Mouse (Mus musculus) ovary, postnatal 10 days (tissue): Measurements from ENCODE around the gene Rap1b.
"Not testable (repeated sequence)": the region's sequence is repeated elsewhere in the genome, so short reads cannot be mapped to it uniquely, and the experiment has no call there.

Experiments
- DNase-seq: peaks from one replicate; pipeline ENCODE4 v3.0.0; 2022; ENCODE audit warnings: low spot score

Rap1b gene

DNA sequence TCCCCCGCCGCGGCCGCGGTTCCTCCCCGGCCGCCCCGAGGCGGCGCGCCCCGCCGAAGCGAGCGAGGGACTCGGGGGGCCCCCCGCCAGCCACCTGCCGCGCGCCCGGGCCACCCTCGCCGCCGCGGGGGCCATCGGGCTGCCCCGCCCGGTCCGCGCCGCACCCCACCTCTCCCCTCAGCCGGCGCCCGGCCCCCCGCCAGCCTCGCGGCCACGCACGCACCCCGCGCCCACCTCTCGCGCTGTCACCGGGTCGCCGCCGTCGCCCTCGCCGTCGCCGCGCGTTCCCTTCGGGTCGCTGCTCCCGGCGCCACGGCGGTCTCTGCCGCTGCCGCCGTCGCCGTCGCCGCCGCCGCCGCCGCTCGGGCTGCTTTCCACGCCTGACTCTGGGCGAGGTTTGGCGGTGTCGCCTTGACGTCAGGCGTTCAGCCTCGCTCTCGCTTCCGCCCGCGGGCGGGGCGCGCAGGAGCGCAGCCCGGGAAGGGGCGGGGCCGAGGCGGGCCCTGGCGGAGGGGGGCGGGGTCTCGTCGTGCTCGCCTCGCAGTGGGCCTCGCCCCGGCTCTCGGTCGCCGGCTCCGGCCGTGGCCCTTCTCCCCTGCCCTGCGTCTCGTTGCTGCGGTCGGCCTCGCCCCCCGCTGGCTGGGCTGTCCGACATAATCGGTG, at the start of gene Rap1b:
Gene Rap1b, minus strand, starts transcription at position 439 of the 663 bp plus-strand sequence.
- peak; percentile 90 for DNase-seq

DNA sequence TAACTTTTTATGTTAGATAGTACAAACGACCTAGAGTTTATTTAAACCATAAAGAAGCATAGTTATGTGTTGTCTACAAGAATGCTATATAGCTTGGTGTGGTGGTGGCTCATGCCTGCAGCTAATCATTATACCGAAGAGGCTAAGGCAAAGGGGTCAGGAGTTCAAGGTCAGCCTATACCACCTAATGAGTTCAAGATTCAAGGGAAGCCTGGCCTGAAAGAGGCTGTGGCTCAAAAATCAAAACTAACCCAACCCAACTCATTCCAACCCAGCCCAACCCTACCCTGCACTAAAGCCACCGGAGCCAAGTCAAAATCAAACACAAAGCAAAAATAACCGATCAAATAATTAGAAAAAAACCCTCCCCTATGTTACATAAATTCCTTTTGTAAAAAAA, 49.4 kb upstream of the Rap1b start:
- DNase-seq: no peak

DNA sequence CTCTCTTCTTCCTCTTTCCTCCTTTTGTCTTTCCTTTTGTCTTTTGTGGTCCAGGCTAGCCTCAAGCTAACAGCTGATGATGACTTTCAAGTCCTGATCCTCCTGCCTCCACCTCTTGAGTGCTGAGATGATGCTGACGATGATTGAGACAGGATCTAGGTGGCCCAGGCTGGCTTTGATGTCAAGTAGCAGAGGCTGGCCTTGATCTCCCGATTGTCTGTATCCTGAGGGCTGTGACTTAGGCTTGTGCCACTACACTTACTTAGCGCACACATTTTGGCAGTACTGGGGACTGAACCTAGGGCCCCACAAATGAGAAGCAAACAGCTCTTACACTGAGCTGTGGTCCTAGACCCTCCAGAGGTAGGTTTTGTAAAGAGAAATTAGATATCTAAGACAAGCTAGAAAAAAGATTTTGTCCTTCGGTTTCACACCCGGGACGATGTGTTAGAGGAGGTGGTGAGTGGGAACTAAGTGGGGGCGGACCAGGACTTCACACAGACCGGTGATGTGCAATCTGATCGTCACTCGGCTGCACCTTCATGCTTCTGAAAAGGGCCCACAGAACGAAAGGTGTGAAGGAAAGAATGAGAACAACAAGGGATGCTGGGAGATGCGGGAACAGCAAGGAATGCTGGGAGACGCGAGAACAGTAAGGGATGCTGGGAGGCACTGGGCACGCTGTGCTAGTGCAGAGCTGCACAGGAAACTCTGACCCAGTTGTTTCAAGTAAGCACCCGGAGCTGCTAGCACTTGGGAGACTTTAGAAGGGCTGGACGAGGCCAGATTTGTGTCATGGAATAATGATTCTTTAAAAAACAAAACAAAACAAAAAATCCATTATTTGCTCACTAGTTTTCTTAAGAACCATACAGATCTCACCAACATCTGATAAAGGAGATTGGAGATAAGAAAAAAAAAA, 48.5 kb upstream of the Rap1b start:
- no peak for DNase-seq

DNA sequence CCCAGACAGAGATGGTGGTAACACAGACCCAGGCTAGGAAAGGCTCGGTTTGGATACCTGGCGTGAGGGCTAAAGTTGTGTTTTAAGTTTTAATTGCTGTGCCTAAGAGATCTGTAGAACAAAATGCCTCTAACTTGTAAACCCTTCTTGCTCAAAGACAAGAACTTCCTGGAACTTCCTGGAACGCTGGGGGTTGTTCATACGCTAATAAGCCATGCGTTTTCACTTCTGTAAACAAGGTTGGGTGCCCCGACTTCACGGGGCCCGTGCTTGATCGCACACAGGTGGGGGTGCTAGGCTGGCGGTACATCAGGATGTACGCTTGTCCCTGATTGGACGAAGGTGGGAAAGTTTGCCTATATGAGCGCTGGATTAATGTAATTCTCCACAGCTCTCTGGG, 47.3 kb upstream of the Rap1b start:
- DNase-seq: not testable (repeated sequence)

DNA sequence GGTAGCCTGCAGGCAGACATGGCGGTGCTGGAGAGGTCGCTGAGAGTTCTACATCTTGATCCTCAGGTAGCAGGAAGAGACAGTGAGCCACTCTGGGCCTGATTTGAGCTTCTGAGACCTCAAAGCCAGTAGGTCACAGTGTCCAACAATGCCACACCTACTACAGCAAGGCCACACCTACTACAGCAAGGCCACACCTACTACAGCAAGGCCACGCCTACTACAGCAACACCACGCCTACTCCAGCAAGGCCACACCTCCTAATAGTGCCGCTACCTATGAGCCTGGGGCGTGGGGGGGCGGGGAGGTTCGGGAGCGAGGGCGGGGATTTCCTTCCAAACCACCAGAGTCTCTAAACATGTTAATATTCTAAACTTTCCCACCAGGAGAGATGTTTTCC, 45.5 kb upstream of the Rap1b start:
- no peak for DNase-seq

DNA sequence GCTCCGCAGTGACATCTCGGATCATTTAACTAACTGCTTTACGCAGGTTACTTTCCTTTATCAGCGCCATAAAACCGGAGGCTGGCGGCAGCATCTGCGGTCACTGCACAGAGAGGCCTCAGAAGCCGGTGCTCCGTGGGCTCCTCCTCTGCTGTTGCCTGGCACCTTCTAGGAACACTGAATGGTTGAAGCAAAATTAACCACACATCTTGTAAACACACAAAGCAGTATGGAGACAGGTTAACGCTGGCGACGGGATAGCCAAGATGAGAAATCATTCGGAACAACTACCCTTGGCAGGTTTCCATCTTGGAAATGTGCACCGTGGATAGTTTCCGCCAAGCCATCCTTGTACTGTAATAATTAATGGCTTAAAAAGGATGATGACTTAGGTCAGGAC, 43.0 kb upstream of the Rap1b start:
- DNase-seq: no peak

DNA sequence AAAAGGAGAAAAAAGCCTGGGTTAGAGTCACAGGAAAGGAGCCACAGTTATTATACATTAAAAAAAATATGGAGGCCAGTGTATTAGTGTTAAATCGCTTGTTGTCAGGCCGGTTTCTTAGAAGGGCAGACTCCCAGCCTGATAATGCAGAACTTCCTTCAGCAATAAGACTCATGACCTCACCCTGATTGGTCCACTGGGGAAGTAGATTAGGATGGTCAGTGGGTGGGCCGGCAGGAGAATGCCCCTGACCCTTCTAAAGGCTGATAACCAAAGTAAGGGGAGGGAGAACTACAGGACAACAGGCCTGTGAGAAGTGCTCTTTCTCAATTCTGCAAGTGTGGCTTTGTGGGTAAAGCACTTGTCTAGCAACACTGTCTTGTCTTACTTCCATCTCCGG, 39.5 kb upstream of the Rap1b start:
- no peak for DNase-seq

DNA sequence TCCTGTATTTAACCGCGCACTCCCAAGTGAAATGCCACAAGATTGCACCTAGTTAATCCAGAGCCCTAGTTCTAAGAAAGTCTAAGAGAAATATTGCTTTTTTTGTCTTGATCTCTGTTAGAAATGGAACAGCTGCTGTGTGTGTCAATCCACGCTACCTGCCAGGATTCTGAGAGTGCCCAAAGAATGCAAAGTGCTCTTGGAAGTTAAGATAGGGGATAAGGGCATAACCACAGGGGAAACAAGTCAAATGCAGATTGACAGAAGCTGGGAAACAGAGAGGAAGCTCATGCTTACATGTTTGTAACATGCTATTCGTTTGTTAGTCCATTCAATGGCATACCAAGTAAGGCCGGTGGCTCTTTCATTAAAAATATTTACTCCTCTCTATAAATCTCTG, 38.9 kb upstream of the Rap1b start:
- no peak for DNase-seq

DNA sequence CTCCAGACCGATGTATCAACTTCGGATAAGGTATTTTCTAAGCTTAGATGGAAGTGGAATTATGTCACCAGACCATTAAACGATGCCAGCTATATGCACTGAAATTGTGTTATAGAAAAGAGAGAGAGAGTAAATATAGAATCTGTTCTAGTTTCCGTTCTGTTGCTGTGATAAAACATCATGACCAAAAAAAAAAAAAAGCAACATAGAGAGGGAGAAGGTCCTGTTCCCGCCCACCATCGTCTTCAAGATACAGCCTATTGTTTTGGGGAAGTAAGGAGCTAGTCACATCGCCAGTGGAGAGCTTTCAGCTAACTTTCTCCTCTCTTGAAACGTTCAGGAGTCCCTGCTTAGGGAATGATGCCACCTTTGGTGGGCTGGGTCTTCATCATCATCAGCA, 37.6 kb upstream of the Rap1b start:
- DNase-seq: no peak

DNA sequence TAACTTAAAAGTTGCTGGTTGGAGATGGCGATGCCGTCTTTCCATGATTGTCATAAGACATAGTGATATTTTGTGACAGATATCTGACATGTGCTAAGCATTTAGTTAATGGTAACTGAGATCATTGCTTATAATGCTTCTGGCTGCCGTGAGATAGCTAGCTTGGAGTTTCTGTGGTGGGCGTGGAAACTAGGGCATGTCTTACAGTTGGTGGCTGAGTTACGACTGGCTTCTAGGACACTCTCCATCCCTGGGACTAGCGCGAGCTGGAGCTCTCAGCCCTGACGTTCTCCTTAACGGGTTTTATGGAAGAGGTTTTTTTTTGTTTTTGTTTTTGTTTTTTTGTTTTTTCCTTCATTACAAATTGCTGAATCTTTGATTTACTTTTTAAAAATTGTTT, 32.8 kb upstream of the Rap1b start:
- no peak for DNase-seq

DNA sequence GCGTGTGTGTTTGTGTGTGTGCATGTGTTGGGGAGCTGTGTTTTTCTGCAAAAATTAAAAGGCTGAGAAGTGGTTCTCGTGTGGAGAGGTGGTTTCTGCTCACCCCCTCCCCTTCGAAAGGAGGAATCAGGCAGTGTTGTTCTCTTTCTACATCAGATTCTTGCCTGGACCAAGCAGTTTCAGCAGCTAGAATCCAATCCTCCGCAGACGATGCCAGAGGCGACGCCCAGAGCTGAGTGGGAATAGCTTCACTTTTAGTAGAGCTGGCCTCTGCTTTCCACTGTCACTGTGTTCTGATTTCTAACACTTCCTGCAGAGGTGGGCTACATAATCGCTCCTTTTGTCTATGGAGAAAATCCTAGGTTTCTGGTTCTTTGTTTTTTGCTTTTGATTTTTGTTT, 31.0 kb upstream of the Rap1b start:
- no peak for DNase-seq

DNA sequence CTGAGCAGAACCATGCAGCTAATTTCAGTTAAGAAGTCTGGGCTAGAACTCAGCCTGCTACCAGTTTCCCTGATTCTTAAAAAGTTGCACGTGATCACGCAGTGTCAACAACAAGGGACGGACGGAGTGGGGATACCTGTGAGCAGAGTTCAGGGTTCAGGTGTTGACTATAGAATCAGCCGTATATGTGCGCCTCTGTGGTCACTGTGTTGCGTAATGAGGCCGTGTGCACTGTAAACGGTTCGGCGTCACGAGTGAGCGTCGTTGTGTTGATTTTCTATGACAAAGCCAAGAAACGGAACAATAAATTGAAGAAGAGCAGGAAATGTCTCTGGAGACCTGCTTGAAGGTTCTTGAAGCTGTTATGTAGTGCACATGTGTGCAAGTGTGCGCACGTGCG, 30.6 kb upstream of the Rap1b start:
- DNase-seq: no peak

DNA sequence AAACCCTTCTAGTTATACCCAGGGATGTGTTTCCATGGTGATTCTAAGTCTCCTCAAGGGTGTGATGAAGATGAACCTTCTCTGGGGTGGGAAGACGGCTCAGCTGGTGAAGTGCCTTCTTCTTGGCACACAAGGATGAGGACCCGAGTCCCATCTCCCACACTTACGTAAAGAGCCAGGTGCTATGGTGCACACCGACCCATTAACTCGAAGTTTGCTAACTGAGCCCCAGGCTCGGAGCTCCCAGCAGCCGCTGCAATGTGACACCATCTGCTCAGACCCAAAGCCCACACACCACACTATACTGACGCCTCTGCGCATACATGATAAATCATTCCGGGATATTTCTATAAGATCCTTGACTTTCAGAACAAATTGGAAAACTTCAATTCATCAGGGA, 29.1 kb upstream of the Rap1b start:
- DNase-seq: no peak

DNA sequence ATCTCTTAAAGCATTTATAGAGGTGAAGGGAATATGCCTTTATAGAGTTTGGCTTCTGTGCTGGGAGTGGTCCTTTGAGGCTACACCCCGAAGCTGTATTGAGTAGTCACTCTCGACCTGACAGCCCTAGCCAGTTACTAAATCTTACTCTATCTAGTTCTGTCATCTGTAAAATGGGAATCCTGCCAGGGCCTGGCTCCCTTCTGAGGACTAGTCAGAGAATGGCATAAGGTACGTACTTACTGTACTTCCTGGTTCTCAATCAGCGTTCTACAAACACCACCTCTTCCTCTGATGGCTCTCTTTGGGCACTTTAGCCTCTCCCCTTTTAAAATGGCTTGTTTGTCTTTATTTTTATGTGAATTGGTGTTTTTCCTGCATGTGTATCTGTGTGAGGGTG, 28.1 kb upstream of the Rap1b start:
- DNase-seq: no peak

DNA sequence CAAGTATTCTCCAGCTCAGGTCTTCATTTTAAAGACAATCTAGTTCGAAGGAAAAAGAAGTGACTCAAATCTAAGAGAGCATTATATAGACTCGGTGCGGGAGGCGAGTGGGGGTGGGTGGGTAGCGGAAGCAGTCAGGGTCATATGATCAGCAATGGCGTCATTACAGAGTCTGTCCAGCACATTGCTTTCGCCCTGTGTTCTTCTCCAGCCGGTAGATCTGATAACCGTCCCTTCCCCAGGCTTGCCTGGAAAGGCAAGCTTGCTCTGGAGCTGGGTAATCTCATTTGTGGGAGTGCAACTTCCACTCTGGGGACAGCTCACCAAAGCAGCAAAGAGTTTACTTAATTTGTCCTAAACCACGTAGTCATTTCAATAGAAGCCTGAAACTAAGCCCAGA, 26.6 kb upstream of the Rap1b start:
- DNase-seq: no peak

DNA sequence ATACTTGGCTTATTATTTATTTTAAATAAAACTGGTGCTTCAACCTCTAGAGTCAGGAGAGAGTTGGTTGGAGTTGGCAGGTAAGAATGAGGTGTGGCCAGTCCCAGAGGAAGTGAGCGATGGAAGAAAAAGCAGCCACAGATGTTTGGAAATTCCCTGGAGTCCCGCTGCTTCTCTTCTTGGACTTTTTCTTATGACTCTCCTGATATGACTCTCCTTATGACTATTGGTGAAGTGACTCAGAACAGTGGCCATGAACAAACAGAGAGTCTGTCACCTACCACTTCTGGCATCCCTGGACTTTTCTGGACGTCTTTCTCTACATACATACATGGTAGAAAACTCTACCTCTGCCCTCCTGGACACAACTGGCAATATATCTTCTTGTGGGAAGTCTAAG, 21.5 kb upstream of the Rap1b start:
- DNase-seq: no peak

DNA sequence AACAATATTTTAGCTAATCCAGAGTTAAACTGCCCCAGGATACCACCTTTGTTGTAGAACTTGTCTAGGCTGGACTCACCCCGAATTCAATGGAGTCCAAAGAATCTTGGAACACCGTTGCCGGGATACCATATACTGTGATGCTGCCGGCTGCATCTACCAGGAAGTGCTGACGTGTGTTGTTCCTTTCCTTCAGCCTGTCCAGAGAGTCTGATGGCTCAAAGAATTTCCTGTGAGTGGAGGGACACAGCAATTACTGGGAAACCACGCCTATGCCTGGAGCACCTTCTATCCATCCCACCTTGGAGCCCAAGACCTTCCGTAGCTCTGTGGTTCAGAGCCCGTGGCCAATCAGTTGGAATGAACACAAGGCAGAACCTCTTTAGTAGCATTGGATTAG, 20.8 kb upstream of the Rap1b start:
- no peak for DNase-seq

DNA sequence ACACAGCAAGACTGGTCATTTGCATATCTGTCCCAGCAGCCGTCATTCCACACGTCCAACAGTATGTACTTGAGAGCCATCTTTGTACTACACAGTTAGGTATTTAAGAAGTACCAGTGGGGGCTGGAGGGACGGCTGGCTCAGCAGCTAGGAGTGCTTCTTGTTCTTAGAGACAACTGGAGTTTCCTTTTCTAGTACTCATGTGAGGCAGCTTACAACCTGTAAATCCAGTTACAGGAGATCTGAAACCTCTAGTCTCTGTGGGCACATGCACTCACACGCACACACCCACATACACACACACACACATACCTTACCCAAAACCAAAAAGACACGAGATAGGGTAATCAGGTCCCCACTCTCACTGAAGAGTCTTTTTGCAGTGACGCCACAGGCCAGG, 18.9 kb upstream of the Rap1b start:
- no peak for DNase-seq

DNA sequence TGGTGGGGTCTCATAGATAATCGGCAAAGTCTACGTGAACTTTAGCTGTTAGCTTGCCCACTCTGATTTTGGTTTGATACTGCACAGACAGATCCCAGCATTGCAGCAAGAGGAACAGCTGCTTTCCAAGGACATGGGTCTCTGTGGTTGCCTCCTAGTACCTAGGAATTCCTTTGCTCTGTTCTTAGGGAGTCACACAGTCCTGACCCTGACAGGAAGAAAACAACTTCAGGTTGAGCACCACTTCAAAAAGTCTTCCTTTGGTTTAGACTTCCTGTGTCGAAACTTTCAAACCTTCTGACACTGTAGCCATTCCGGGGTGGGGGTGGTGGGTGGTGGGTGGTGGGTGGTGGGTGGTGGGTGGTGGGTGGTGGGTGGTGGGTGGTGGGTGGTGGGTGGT, 18.4 kb upstream of the Rap1b start:
- no peak for DNase-seq

DNA sequence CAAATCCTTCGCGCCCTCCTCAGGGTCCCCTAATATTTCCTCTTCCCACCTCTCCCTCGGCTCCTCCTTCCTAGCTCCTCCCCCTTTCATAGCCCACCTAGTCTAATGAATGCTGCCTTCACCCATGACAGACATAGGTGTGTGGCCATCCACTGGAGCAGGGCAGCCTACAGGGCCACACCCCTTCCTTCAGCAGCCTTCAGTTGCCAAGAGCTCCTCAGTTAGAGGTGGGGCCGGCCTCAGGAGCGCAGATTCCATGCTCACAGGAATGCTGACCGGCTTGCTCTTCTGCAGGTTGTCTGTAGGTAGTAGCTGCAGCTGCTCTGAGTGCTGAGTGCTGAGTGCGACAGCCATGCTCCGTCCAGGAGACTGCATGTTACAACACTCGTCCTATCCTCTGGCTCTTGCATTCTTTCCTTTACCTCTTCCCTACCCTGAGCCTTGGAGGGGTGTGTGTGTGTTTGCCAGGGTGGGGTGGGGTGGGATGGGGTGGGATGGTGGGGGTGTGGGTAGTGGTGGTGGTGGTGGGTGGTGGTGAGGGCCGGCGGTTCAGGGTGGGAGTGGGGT, 16.3 kb upstream of the Rap1b start:
- no peak for DNase-seq

DNA sequence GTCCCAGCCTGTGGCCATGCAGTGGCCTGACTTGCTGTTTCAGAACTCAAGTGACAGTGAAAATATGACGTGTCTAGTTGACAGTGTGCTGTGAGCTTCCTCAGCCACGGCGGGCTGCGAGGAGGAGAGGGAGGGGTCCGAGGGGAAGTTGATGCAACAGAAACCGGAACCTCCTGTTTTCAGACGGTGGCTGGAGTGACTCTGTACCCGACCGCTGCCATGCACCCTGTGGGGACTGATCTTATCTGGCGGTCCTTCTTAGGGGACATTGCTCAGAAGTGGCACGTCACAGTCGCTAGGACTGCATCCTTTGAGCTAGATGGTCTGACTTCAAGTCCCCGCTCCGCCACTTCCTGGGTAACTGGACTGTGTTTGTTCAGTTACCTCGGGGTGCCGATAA, 15.1 kb upstream of the Rap1b start:
- DNase-seq: no peak

DNA sequence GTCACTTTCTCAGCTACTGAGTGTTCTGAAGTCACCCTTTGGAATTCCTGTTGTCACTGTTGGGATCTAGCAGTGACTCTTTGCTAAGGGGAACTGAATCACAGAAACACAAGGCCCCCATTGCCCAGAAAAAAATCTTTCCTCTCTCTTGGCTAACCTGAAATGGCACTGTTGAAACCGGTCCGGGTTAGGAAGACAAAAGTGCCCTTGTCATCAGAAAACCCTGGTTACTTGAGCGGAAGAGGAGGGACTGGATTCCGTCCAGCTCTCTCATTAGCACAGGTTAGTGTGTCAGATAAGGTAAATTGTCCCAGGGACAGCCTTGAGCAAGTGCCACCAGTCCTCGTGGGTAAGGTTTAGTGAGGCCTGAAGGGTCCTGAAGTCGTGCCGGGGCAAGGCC, 14.5 kb upstream of the Rap1b start:
- DNase-seq: no peak

DNA sequence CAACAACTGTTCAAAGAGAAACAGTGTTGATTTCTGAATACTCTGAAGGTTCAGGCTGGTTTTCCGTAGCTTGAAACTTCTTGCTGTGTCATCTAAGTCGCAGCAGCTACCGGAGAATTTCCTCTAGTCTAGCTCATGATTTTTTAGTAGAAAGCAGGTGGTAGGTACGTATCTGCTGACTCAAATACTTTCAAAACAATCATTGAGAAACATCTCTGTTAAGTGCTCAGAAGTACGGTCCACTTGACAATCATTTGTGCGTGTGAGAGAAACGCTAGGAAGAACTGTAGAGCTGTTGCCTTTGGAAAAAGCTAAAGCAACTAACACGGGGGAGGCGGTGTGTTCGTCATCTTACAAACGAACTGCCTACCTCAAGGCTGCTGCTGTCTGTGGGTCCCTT, 14.0 kb upstream of the Rap1b start:
- no peak for DNase-seq
